Mouse (Mus musculus) midbrain, postnatal 0 days (tissue): ENCODE results near the gene Adora1. TPM values are rescaled to one million over a fixed set of nuclear protein-coding genes. Genes with fewer than 3 reads are reported as not detected.

ENCODE experiments used
- ATAC-seq: fragments of 200-750 bp; cut with Nextera tagmentation; 2 replicates; pipeline ENCODE4 v1.8.0; 2017; ENCODE audit warnings: moderate number of reproducible peaks, mild to moderate bottlenecking, moderate TSS enrichment, moderate library complexity; ENCODE audit not compliant: low FRiP score
- DNase-seq: peaks from one replicate; pipeline ENCODE4 v3.0.0-alpha.2; 2015; ENCODE audit warnings: low spot score
- H3K27ac ChIP-seq: fragments of 300-500 bp; sonication (generic); 2 replicates; pipeline ENCODE4 v1.5.1; 2014; ENCODE audit warnings: low read depth, mild to moderate bottlenecking, low read length, mixed read lengths
- H3K27me3 ChIP-seq: fragments of 300-500 bp; sonication (generic); 2 replicates; pipeline ENCODE4 v1.6.1; 2014; ENCODE audit warnings: low read length, control low read depth, mixed read lengths; ENCODE audit not compliant: insufficient read depth
- H3K36me3 ChIP-seq: fragments of 300-500 bp; sonication (generic); 2 replicates; pipeline ENCODE4 v1.6.1; 2014; ENCODE audit warnings: low read length, control low read depth, mixed read lengths; ENCODE audit not compliant: insufficient read depth
- H3K4me1 ChIP-seq: fragments of 300-500 bp; sonication (generic); 2 replicates; pipeline ENCODE4 v1.6.1; 2014; ENCODE audit warnings: mild to moderate bottlenecking, control low read depth, antibody characterized with exemption, low read length, mixed read lengths; ENCODE audit not compliant: insufficient read depth
- H3K4me2 ChIP-seq: fragments of 300-500 bp; sonication (generic); 2 replicates; pipeline ENCODE4 v1.6.1; 2014; ENCODE audit warnings: low read depth, mild to moderate bottlenecking, low read length, mixed read lengths; ENCODE audit not compliant: poor library complexity, severe bottlenecking
- H3K4me3 ChIP-seq: fragments of 300-500 bp; sonication (generic); 2 replicates; pipeline ENCODE4 v1.5.1; 2014; ENCODE audit warnings: low read depth, mild to moderate bottlenecking, low read length, moderate library complexity
- H3K9ac ChIP-seq: fragments of 300-500 bp; sonication (generic); replicated peaks from 2 replicates; pipeline ENCODE4 v1.6.1; 2014; ENCODE audit warnings: mild to moderate bottlenecking, low read length, moderate library complexity, mixed read lengths; ENCODE audit not compliant: poor library complexity, severe bottlenecking
- H3K9me3 ChIP-seq: fragments of 300-500 bp; sonication (generic); 2 replicates; pipeline ENCODE4 v1.6.1; 2016; ENCODE audit warnings: low read length, control low read depth
- CTCF ChIP-seq: IDR thresholded peaks from 2 replicates; pipeline ENCODE4 v1.5.1; 2016; ENCODE audit warnings: antibody characterized with exemption, mild to moderate bottlenecking
- WGBS: fragments of 180-500 bp; shearing (Covaris S2); extraction: QIAGEN DNeasy Blood & Tissue Kit; methylation state at CpG from one replicate; pipeline ENCODE4 v1.1.7; 2014; 5-methylcytosine and 5-hydroxymethylcytosine counted together
- polyA plus RNA-seq: library from polyadenylated mRNA; unstranded; fragments of >200 nt; fragmentation: Nextera tagmentation; extraction: Ambion mirVana; gene quantifications from 2 replicates; pipeline ENCODE4 v1.2.1, GENCODE M21; 2015
- total RNA-seq: library from RNA; depleted of rRNA; stranded (reverse); fragments of >200 nt; gene quantifications from 2 replicates; pipeline ENCODE4 v1.2.3, GENCODE M21; 2014

Gene Adora1
- total and polyA plus RNA-seq, 2 experiments from 2014 or later = 32.5 to 54.2 TPM

GRCm38 (mm10) chr1:134192024-134192423 is 43.2 kb downstream of the Adora1 start:
- Histone ChIP-seq H3K4me1 (peaks cover 11% of the 10 kb centered on the region), H3K4me3 (no peak overlapping the region), H3K4me2 (no peak overlapping the region), H3K9me3 (no peaks in the 10 kb centered on the region), H3K27me3 (no peaks in the 10 kb centered on the region), H3K36me3 (no peaks in the 10 kb centered on the region), H3K9ac (no peak overlapping the region), H3K27ac (no peak overlapping the region)
- TF ChIP-seq CTCF = no peak
- ATAC-seq (no peak), DNase-seq (no peak)
- 57% methylated on average over 4 of the region's 4 CpGs for WGBS

- ATAC-seq (no peak), DNase-seq (no peak)
- no peak overlapping the region for H3K4me3 ChIP-seq
- H3K4me2 ChIP-seq = no peak overlapping the region
- no peaks in the 10 kb centered on the region for H3K9me3 ChIP-seq
- no peak overlapping the region for H3K9ac ChIP-seq
- H3K27me3 ChIP-seq = no peaks in the 10 kb centered on the region
- WGBS = 92% methylated on average over 5 of the region's 5 CpGs
- peaks cover 11% of the 10 kb centered on the region for H3K4me1 ChIP-seq
- no peak overlapping the region for H3K27ac ChIP-seq
- no peak for TF ChIP-seq CTCF
- no peaks in the 10 kb centered on the region for H3K36me3 ChIP-seq
These were observed 44.0 kb downstream of the Adora1 start for GRCm38 (mm10) chr1:134191192-134191591.

DNA sequence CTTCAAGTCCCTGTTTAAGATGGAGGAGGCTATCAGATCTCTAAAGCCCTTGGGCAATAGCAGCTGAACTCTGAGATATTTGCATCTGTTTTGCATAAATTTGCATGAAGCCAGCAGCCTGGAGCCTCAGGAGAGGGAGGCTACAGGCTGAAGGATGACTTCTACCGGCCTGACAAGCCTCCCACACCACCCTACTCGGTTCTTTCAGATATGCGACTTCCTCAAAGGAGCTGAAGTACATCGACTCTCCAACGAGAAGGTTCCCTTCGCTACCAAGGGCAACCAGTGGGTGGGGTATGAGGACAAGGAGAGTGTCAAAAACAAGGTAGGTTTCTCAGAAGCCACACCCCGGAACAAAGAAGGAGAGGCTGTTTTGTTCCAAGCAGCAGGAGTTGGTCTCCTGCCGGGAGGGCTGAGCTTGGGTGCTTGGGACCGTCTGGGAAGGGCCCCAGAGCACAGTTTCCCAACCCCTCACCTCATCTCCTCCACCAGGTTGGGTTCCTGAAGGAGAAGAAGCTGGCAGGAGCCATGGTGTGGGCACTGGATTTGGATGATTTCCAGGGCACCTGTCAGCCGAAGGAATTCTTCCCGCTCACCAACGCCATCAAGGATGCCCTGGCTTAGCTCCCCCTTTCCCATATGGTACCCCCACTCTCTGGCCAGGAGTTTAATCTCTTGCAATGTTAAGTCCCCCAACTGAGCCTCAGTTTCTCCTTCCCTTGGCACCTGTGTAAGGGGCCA is 46.1 kb downstream of the Adora1 start:
- no peak overlapping the region for H3K4me2 ChIP-seq
- H3K4me1 ChIP-seq = peaks cover 11% of the 10 kb centered on the region
- no peaks in the 10 kb centered on the region for H3K9me3 ChIP-seq
- no peaks in the 10 kb centered on the region for H3K36me3 ChIP-seq
- TF ChIP-seq CTCF = peak; percentile 47
- no peak overlapping the region for H3K9ac ChIP-seq
- H3K4me3 ChIP-seq = no peak overlapping the region
- 22% methylated on average over 12 of the region's 12 CpGs for WGBS
- no peaks in the 10 kb centered on the region for H3K27me3 ChIP-seq
- H3K27ac ChIP-seq = peak overlapping the region; percentile 63
- DNase-seq (peak; percentile 26), ATAC-seq (0 out of 2 replicates have a peak, but pooled peaks have one; percentile 44)

GRCm38 (mm10) chr1:134188217-134188616 is 47.0 kb downstream of the Adora1 start:
- no peak overlapping the region for H3K4me3 ChIP-seq
- H3K9me3 ChIP-seq = no peaks in the 10 kb centered on the region
- 37% methylated on average over 5 of the region's 5 CpGs for WGBS
- H3K4me2 ChIP-seq = no peak overlapping the region
- no peak for TF ChIP-seq CTCF
- no peaks in the 10 kb centered on the region for H3K27me3 ChIP-seq
- peaks cover 11% of the 10 kb centered on the region for H3K4me1 ChIP-seq
- DNase-seq = peak; percentile 10
- H3K36me3 ChIP-seq = no peaks in the 10 kb centered on the region
- ATAC-seq = 0 out of 2 replicates have a peak, but pooled peaks have one; percentile 60
- peak overlapping the region; percentile 63 for H3K27ac ChIP-seq
- H3K9ac ChIP-seq = no peak overlapping the region

- H3K27me3 ChIP-seq = no peaks in the 10 kb centered on the region
- no peaks in the 10 kb centered on the region for H3K36me3 ChIP-seq
- DNase-seq (no peak), ATAC-seq (no peak)
- no peaks in the 10 kb centered on the region for H3K9me3 ChIP-seq
- no peak overlapping the region for H3K9ac ChIP-seq
- no peak overlapping the region for H3K4me2 ChIP-seq
- no peak overlapping the region for H3K4me3 ChIP-seq
- no peak for TF ChIP-seq CTCF
- H3K27ac ChIP-seq = no peak overlapping the region
- 91% methylated on average over 4 of the region's 4 CpGs for WGBS
- peaks cover 14% of the 10 kb centered on the region for H3K4me1 ChIP-seq
These were observed 51.1 kb downstream of the Adora1 start for GRCm38 (mm10) chr1:134184089-134184488.

DNA sequence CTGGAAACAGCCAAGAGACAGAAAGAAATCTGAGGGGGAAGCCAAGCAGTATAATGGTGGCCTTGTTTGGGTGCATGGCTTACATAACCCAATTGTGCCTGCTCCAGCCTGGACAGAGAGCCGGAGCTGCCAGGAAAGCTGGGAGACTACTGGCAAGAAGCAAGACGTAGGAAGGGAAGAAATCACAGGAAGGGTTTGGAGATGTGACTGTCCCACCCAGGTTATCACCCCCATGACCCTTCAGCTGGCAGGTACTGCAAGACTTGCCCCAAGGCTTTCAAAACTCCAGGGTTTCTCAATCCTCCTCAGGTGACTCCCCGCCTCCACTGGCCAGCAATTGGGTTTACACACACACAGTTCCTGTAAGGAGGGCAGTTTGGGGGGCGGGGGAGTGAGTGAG is 53.2 kb downstream of the Adora1 start, which contains the start of gene Chil1:
Gene Chil1 (plus strand): TSS at position 152 of the 400 bp plus-strand sequence.
- no peaks in the 10 kb centered on the region for H3K27me3 ChIP-seq
- WGBS = 52% methylated on average over 4 of the region's 4 CpGs
- no peaks in the 10 kb centered on the region for H3K9me3 ChIP-seq
- H3K4me3 ChIP-seq = no peak within 1 kb of the TSS
- ATAC-seq (no peak), DNase-seq (no peak)
- H3K4me1 ChIP-seq = 0 out of 2 replicates have a peak, but pooled peaks cover 3% of the 10 kb centered on the region
- H3K4me2 ChIP-seq = no peak within 1 kb of the TSS
- H3K36me3 ChIP-seq = no peaks in the 10 kb centered on the region
- TF ChIP-seq CTCF = no peak
- H3K9ac ChIP-seq = no peak within 1 kb of the TSS
- no peak within 1 kb of the TSS for H3K27ac ChIP-seq
